ENCODE assay signal across 9 mouse cellular contexts in genomic region chr16:90384846-90385245, GRCm38 (mm10). TPM values are rescaled to one million over a fixed set of nuclear protein-coding genes. Genes with fewer than 3 reads are reported as not detected.
DNase-seq lines count a peak whose midpoint lies in the region; ATAC-seq and TF ChIP-seq lines count a peak whose summit lies in the region.
"Had no signal": no experiment of that assay in that cellular context is flagged by ENCODE, and none has a peak within 500 bp of the region (broad histone marks: within the 10 kb centered on the region; RNA-seq: fewer than 3 reads in every experiment).

No protein-coding gene starts in this region.

- no peak for TF ChIP-seq CTCF in heart, adult 2 months (IDR thresholded peaks at IDR 0.05)

- H3K9ac ChIP-seq in heart, embryonic 11.5 days (ENCODE audit: low read depth, low read length) = peak overlapping the region; percentile 95
- H3K9ac ChIP-seq in heart, adult 2 months (ENCODE audit: low read depth, low read length) = no peak overlapping the region
- H3K9ac ChIP-seq in embryonic facial prominence, embryonic 13.5 days = peak overlapping the region; percentile 95
- no peak overlapping the region for H3K9ac ChIP-seq in intestine, embryonic 15.5 days
- H3K9ac ChIP-seq in midbrain, embryonic 16.5 days (ENCODE audit: low read depth, low read length) = peak overlapping the region; percentile 87

- H3K27ac ChIP-seq in heart, embryonic 11.5 days (ENCODE audit: low read depth, low read length) = peak overlapping the region; percentile 96
- H3K27ac ChIP-seq in heart, adult 2 months = no peak overlapping the region
- peak overlapping the region; percentile 99 for H3K27ac ChIP-seq in embryonic facial prominence, embryonic 13.5 days
- H3K27ac ChIP-seq in intestine, embryonic 15.5 days = peak overlapping the region; percentile 96; the same call in 1 of the 2 replicates
- peak overlapping the region; percentile 90 for H3K27ac ChIP-seq in midbrain, embryonic 16.5 days (ENCODE audit: low read length)
- H3K27ac ChIP-seq: macrophage had no signal

- peak overlapping the region; percentile 90 for H3K4me2 ChIP-seq in heart, embryonic 11.5 days
- peak overlapping the region; percentile 92 for H3K4me2 ChIP-seq in embryonic facial prominence, embryonic 13.5 days
- peak overlapping the region; percentile 93 for H3K4me2 ChIP-seq in intestine, embryonic 15.5 days (replicated peaks)
- H3K4me2 ChIP-seq in midbrain, embryonic 16.5 days (ENCODE audit: low read length) = peak overlapping the region; percentile 89

- 5% methylated on average over 12 of the region's 12 CpGs for WGBS in heart, embryonic 11.5 days (ENCODE audit: insufficient replicate concordance)
- WGBS in heart, adult 2 months = 27% methylated on average over 12 of the region's 12 CpGs
- WGBS in embryonic facial prominence, embryonic 13.5 days = 4% methylated on average over 12 of the region's 12 CpGs
- WGBS in intestine, embryonic 15.5 days = 9% methylated on average over 12 of the region's 12 CpGs
- 2% methylated on average over 12 of the region's 12 CpGs for WGBS in midbrain, embryonic 16.5 days

- H3K36me3 ChIP-seq in heart, embryonic 11.5 days (ENCODE audit: control insufficient read depth, insufficient read depth, low read length) = no peaks in the 10 kb centered on the region
- H3K36me3 ChIP-seq in heart, adult 2 months (ENCODE audit: control insufficient read depth, insufficient read depth, low read length) = no peaks in the 10 kb centered on the region
- H3K36me3 ChIP-seq in embryonic facial prominence, embryonic 13.5 days = peaks cover 3% of the 10 kb centered on the region; the same call in 1 of the 2 replicates
- H3K36me3 ChIP-seq in intestine, embryonic 15.5 days = no peaks in the 10 kb centered on the region
- no peaks in the 10 kb centered on the region for H3K36me3 ChIP-seq in midbrain, embryonic 16.5 days (ENCODE audit: control insufficient read depth, insufficient read depth, low read length)

- H3K9me3 ChIP-seq in heart, embryonic 11.5 days (replicated peaks; ENCODE audit: control insufficient read depth, low read length) = no peaks in the 10 kb centered on the region
- H3K9me3 ChIP-seq in embryonic facial prominence, embryonic 13.5 days = no peaks in the 10 kb centered on the region
- H3K9me3 ChIP-seq in intestine, embryonic 15.5 days = no peaks in the 10 kb centered on the region
- no peaks in the 10 kb centered on the region for H3K9me3 ChIP-seq in midbrain, embryonic 16.5 days (replicated peaks; ENCODE audit: control insufficient read depth, low read length, poor library complexity, severe bottlenecking)

- DNase-seq in heart, adult 2 months = no peak
- DNase-seq in urinary bladder, postnatal 14 days (ENCODE audit: low spot score) = no peak
- no peak for DNase-seq in cerebellum, adult 11-12 months
- no peak for DNase-seq in layer of hippocampus, postnatal 36 days

- ATAC-seq in heart, embryonic 11.5 days (replicated peaks; ENCODE audit: insufficient number of reproducible peaks, low FRiP score, low TSS enrichment) = no peak
- no peak for ATAC-seq in embryonic facial prominence, embryonic 13.5 days (ENCODE audit: insufficient number of reproducible peaks, insufficient read depth, low FRiP score, low TSS enrichment, low read depth)
- ATAC-seq in intestine, embryonic 15.5 days = no peak
- no peak for ATAC-seq in midbrain, embryonic 16.5 days

- TF ChIP-seq POLR2A in heart, adult 2 months (IDR thresholded peaks at IDR 0.05; ENCODE audit: insufficient read depth, low read depth, low read length) = no peak

- peaks cover 26% of the 10 kb centered on the region for H3K4me1 ChIP-seq in heart, embryonic 11.5 days (ENCODE audit: control insufficient read depth, insufficient read depth, low read length)
- peaks cover 2% of the 10 kb centered on the region; the same call in 1 of the 2 replicates for H3K4me1 ChIP-seq in heart, adult 2 months (ENCODE audit: control insufficient read depth, insufficient read depth, low read length)
- H3K4me1 ChIP-seq in embryonic facial prominence, embryonic 13.5 days = peaks cover 39% of the 10 kb centered on the region
- peaks cover 31% of the 10 kb centered on the region for H3K4me1 ChIP-seq in intestine, embryonic 15.5 days (replicated peaks)
- H3K4me1 ChIP-seq in midbrain, embryonic 16.5 days (ENCODE audit: control insufficient read depth, insufficient read depth, low read length) = peaks cover 27% of the 10 kb centered on the region

- H3K79me2 ChIP-seq in heart, adult 2 months (replicated peaks; ENCODE audit: control insufficient read depth, insufficient read depth, low read length) = no peaks in the 10 kb centered on the region

- H3K27me3 ChIP-seq in heart, embryonic 11.5 days (ENCODE audit: control insufficient read depth, insufficient read depth, low read length) = peaks cover 2% of the 10 kb centered on the region; the same call in 1 of the 2 replicates
- peaks cover 3% of the 10 kb centered on the region for H3K27me3 ChIP-seq in heart, adult 2 months (ENCODE audit: control insufficient read depth, insufficient read depth, low read length)
- no peaks in the 10 kb centered on the region for H3K27me3 ChIP-seq in embryonic facial prominence, embryonic 13.5 days
- no peaks in the 10 kb centered on the region for H3K27me3 ChIP-seq in intestine, embryonic 15.5 days (replicated peaks)
- no peaks in the 10 kb centered on the region for H3K27me3 ChIP-seq in midbrain, embryonic 16.5 days (ENCODE audit: control insufficient read depth, insufficient read depth, low read depth, low read length)

- TF ChIP-seq EP300 in heart, adult 2 months (IDR thresholded peaks at IDR 0.05; ENCODE audit: insufficient read depth, low read depth, low read length) = no peak

- intact Hi-C loops in heart, adult 2 months (cut with DNase I) = loop anchor here (5.0 to 10.0 kb wide), 3 partner anchors 72 to 237 kb away; no protein-coding TSS in a partner anchor

- H3K4me3 ChIP-seq in heart, embryonic 11.5 days (ENCODE audit: low read depth, low read length) = peak overlapping the region; percentile 91
- H3K4me3 ChIP-seq in heart, adult 2 months = no peak overlapping the region; the same call in 1 of the 2 replicates
- peak overlapping the region; percentile 92 for H3K4me3 ChIP-seq in embryonic facial prominence, embryonic 13.5 days
- H3K4me3 ChIP-seq in intestine, embryonic 15.5 days (replicated peaks) = peak overlapping the region; percentile 83
- peak overlapping the region; percentile 89 for H3K4me3 ChIP-seq in midbrain, embryonic 16.5 days (ENCODE audit: low read depth, low read length)

RNA-seq across cellular contexts. Expression of gene Hunk, which starts 1.0 kb away (rescaled TPM):
- 14.9 and 16.4 TPM in 2 replicates for polyA plus RNA-seq in heart, embryonic 11.5 days (2014; fragmentation: Nextera tagmentation; extraction: Ambion mirVana)
- total RNA-seq in heart, adult 2 months (2021) = under 1 TPM; 0.44 to 0.59 TPM
- 0.53 and 0.59 TPM in 2 replicates for polyA plus RNA-seq in heart, adult 2 months (2012; rRNA removed)
- 18.7 and 19.0 TPM in 2 replicates for polyA plus RNA-seq in embryonic facial prominence, embryonic 13.5 days (2015; fragmentation: Nextera tagmentation; extraction: Ambion mirVana)
- polyA plus RNA-seq in intestine, embryonic 15.5 days (2015; fragmentation: Nextera tagmentation; extraction: Ambion mirVana) = 6.5 and 6.8 TPM in 2 replicates
- 6.2 and 7.1 TPM in 2 replicates for polyA plus RNA-seq in midbrain, embryonic 16.5 days (2015; fragmentation: Nextera tagmentation; extraction: Ambion mirVana)
- total RNA-seq in layer of hippocampus, postnatal 36 days (2021) = 10 to 100 TPM; 24.9 to 25.2 TPM
- polyA plus RNA-seq: macrophage had no signal

Comparison
In these comparisons a context has a peak if more than half of its experiments do, and no peak if none do; other contexts are left out.
1. H3K9ac ChIP-seq: peak in heart, embryonic 11.5 days (single experiment), embryonic facial prominence, embryonic 13.5 days (single experiment) and midbrain, embryonic 16.5 days (single experiment); none in heart, adult 2 months (single experiment) and intestine, embryonic 15.5 days (single experiment).
2. Peak in every context shown above with its lines, with median percentiles within 50 percentile points of each other: H3K4me2 ChIP-seq.